Mouse (Mus musculus) ES-Bruce4 (cell line): ENCODE data around the gene Utp11.

Experiments
- CTCF ChIP-seq: IDR thresholded peaks from one replicate; pipeline ENCODE4 v1.8.1; 2011; ENCODE audit warnings: low read depth, low read length
- EP300 ChIP-seq: IDR thresholded peaks from 2 replicates; pipeline ENCODE4 v1.6.1; 2011; ENCODE audit warnings: low read depth, low read length; ENCODE audit not compliant: insufficient read depth
- POLR2A ChIP-seq: IDR thresholded peaks from one replicate; pipeline ENCODE4 v1.8.1; 2011; ENCODE audit warnings: low read length; ENCODE audit not compliant: insufficient read depth

GRCm38 (mm10) chr4:124714545-124715481 is 21.4 kb upstream of the Utp11 start, which contains the start of gene Sf3a3:
- TF ChIP-seq CTCF = peak; percentile 74
- peak; percentile 77 for TF ChIP-seq EP300
- peak; percentile 46 for TF ChIP-seq POLR2A
